Mouse (Mus musculus) kidney, adult 8-10 months (tissue): Measurements from ENCODE around the gene Zfp949.
A peak's percentile ranks its signal among the peaks of the same experiment; 100 is the strongest.
"Not testable (repeated sequence)": the region's sequence is repeated elsewhere in the genome, so short reads cannot be mapped to it uniquely, and the experiment has no call there.

Source experiments
- DNase-seq, 2 experiments: peaks; one replicate each; pipeline ENCODE4 v3.0.0; 2022

Gene Zfp949

GRCm38 (mm10) chr9:88545534-88545933 is 2.3 kb upstream of the Zfp949 start:
- DNase-seq = no peak

DNA sequence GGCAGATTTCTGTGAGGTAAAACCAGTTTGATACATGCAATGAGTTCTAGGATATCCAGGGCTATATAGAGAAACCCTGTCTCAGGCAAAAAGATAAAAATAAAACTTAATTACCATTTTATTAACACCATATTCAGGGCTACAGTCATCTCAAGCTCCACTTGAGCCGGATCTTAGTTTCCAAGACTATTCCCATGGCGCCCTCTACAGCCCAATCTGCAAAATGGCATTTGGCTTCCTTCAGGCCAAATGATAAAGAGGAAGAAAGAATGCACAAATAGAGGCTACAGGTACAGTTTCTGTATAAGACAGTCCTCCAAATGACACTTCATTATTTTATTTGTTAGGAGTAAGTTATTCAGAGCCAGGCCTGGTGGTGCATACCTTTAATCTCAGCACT is 1.7 kb upstream of the Zfp949 start:
- DNase-seq = peak; percentile 18 to 30

DNA sequence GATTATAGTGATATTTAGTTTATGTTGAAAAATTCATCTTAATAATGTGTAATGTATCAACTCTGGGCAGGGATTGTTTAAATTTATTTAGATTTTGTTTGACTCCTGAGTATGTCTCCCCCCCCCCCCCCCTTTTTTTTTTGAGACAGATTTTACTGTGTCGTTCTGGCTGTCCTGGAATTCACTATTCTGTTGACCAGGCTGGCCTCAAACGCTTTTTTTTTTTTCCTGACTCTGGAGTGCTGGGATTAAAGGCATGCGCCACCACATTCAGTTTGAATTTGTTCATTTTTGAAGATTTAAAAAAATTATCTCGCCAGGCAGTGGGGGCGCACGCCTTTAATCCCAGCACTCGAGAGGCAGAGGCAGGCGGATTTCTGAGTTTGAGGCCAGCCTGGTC is 1.2 kb upstream of the Zfp949 start:
- DNase-seq = no peak

DNA sequence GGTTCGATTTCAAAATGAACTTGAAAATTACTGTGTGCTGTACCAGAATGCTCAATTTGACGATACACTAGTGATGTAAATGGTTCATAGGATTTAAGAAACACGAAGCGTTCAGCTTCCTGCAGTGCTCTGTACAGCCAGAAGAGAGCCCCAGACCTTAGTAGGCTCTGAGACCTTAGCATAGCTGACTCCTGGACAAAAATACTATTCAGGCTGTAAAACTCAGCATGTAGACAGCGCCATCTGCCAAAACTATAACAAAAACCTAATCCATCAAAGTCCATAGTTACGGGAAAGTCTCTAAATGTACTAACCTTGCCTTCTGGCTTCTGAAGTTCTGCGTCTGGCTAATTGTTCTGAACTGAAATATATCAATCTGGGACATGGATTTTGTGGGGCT is 550 bp upstream of the Zfp949 start:
- peak; percentile 48 to 52 for DNase-seq

DNA sequence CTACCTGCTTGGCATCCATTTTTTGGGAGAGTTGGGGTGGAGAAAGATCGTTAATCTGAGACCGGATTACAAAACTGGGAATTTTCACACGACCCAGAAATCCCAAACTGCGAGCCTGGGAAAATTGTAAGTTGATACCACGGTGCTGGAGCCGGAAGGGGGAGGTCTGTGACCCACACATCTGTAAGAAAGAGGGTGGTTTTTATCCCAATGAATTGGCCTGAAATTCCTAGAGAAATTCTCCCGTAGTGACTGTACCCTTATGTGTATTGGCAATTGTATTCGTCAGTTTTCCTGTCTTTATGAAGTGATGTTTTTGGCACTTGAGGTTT is 760 bp downstream of the Zfp949 start:
- no peak for DNase-seq

DNA sequence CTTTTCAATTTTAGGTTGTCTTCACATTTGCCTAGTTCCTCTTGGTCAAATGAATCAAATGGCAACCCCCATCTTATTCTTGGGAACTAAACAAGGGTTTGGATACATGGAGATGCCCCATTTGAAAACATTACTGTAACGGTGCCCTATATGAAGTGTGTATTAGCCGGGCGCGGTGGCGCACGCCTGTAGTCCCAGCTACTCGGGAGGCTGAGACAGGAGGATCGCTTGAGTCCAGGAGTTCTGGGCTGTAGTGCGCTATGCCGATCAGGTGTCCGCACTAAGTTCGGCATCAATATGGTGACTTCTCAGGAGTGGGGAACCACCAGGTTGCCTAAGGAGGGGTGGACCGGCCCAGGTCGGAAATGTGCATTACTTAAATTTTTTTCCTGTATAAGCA is 5.3 kb downstream of the Zfp949 start:
- no peak for DNase-seq

DNA sequence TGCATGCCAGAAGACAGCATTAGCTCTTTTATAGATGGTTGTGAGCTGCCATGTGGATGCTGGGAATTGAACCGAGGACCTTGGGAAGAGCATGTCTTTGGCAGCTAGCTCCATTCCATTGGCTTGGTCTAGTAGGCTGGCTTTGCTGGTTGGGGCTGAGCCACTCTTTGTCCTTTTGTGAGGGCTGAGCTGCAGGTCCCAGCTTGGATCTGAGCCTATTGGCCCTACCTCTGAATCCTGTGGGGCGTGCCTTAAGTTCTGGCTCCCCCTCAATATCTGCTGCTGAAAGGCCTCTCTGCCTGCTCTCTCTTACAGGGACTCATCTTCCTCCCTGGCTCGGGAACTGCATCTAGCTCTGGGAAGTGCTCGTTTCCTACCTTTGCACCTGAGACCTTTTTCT is 10.3 kb downstream of the Zfp949 start:
- no peak for DNase-seq

DNA sequence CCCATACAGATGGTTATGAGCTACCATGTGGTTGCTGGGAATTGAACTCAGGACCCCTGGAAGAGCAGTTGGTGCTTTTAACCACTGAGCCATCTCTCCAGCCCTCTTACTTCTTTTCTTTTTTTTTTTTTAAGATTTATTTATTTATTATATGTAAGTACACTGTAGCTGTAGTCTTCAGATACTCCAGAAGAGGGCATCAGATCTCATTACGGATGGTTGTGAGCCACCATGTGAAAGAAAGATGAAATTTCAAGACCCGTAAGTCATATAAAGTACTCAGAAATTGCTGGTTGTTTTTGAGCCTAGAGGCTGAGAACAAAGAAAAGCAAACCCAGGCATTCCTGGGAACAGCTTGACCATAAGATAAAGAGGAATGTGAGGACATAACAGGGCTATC is 13.7 kb downstream of the Zfp949 start:
- DNase-seq = not testable (repeated sequence)

DNA sequence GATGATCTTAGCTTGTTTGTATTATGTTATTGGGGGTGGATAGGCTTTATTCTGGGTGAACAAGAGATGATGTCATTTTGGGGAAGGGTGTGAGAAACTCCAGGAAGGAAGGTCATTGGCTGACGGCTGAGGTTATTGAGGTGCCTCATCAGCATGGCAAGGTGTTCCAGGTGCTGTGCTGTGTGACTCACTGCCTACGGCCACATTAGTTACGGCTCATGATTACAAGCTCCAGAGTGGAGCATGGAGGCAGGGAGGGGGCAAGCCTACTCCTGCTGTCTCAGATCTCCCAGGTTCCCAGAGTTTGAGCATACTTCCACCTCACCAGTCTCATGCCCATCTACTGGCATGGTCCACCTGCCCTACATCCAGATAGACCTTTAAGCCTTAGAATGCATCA is 22.7 kb downstream of the Zfp949 start:
- DNase-seq = not testable (repeated sequence)

DNA sequence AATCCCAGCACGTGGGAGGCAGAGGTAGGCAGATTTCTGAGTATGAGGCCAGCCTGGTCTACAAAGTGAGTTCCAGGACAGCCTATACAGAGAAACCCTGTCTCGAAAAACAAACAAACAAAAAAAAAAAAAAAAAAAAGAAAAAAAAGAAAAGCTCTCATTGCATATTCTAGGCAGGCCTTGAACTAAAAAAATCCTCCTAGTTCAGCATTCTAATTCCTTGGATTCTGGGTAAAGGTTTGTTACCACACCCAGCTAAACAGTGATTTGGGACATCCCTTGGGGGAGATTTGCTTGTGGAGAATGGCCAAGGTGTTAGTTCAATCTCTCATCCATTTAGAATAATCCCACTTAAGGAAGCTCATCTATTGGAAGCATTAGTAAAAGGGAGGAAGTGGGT is 32.8 kb downstream of the Zfp949 start, which contains the start of gene Trim43a:
Trim43a (plus strand) TSS at position 301 of the 400 bp plus-strand sequence.
- DNase-seq = not testable (repeated sequence)

DNA sequence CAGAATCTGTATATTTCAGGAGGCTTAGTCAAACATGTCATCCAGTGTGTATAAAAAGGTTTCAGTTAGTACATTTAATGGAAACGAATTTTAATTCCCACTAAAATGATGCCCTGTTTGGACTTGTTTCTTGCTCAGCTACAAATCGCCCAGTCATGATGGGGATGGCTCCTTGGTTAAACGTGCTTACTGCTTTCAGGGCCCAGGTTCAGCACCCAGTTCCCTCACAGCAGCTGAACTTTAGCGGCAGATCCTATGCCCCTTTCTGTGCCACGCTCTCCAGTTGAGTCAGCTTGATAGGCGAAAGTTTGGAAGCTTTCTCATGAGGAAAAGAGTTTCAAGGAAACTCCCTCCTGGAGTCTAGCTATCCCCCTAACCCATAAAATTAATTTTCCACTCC is 45.9 kb downstream of the Zfp949 start:
- not testable (repeated sequence) for DNase-seq

DNA sequence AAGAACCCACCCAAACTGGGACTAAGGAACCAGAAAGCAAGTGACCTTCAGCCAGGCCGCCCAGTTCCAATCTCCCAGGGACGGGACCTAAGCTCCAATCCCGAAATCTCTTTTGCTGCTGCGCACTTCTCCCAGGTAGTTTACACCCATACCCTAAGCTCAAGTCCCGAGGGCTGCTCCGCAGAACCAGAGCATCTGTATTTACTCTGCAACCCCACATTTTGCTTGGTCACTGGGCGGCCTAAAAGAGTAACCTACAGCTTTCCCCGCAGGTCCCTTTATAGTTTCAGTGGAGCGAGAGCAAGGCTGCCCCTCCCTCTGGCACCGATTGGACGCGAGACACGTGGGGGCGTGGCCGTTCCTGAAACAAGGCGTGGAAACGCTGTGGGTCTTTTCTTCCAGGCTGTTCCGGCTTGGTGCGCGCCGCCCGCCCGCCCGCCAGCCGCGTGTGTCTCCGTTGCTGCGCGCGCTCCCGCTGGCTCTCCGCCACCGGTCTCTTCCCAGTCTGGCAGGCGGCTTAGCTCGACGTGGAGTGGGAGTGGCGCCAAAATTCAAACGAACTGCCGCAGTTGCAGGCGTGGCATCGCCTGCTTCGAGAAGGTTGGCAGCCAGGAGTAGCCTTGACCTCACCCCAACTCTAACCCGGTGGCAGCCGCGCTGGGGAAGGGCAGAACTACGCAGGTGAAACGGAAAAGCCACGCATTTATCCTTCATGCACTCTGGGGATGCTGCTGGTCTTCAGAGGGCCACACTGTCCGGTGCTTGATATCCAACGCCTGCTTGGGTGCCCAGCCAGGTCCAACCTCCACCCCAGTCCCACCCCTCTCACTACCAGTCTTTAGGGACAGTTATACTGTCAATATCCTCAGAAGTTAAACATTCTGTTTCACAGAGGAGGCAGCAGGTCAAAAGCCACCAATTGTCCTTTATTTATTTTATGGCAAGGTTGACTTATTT is 51.7 kb downstream of the Zfp949 start:
- DNase-seq = peak; percentile 99 to 100
